Mouse (Mus musculus) small intestine, adult 2 months (tissue): ENCODE measurements around the gene Cdk14.

Experiments
- CTCF ChIP-seq: fragments of 200-500 bp; IDR thresholded peaks from 2 replicates; pipeline ENCODE4 v1.5.1; 2012; ENCODE audit warnings: low read depth, mild to moderate bottlenecking, control low read depth, inconsistent platforms, low read length, moderate library complexity, mixed read lengths; ENCODE audit not compliant: insufficient replicate concordance, insufficient read length; ENCODE audit errors: extremely low read depth
- POLR2A ChIP-seq: fragments of 200-500 bp; IDR thresholded peaks from 2 replicates; pipeline ENCODE4 v1.6.1; 2012; ENCODE audit warnings: low read depth, mild to moderate bottlenecking, control low read depth, inconsistent platforms, low read length, moderate library complexity

DNA sequence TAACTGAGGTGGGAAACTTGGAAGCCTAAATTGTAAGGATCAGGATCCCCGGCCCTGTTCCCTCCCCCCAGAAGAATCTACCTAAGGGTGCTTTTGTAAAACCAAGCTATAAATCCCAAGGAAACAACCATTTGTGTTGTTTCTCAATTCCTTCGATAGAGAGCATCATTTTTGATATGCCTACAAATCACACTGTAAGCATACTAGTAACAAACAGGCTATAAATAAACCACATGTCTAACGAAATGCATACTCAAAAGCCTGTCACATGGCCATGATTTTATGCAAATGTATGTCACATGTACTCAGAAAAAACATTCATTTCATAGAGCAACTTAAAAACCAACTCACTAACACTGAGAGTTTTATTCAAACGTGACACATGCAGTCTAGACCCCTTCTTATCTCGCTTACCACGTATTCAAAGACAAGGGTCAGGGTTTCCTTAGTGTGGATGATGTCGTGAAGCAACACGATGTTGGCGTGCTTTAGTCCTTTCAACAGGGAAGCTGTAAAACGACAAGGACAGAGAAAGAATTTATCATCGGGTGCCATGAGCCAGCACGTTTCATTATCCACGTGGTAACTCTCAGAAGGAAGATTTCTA is 285.1 kb downstream of the Cdk14 start:
- TF ChIP-seq POLR2A (no peak), CTCF (no peak)
